Comparison of ENCODE assay signal across 15 mouse cellular contexts in genomic region chr5:25367126-25367525, GRCm38 (mm10).
"Had no signal": no experiment of that assay in that cellular context is flagged by ENCODE, and none has a peak within 500 bp of the region (broad histone marks: within the 10 kb centered on the region; RNA-seq: fewer than 3 reads in every experiment).

No protein-coding gene starts in this region.

- H3K9ac ChIP-seq: liver, postnatal 0 days; lung, embryonic 15.5 days; midbrain, embryonic 13.5 days; midbrain, embryonic 15.5 days; neural tube, embryonic 12.5 days had no signal

- H3K36me3 ChIP-seq: lung, embryonic 15.5 days had no signal

- H3K9me3 ChIP-seq: lung, embryonic 15.5 days; midbrain, embryonic 13.5 days; midbrain, embryonic 15.5 days; neural tube, embryonic 12.5 days had no signal

- H3K4me1 ChIP-seq: lung, embryonic 15.5 days; midbrain, embryonic 13.5 days; midbrain, embryonic 15.5 days; neural tube, embryonic 12.5 days had no signal

- H3K27ac ChIP-seq: lung, embryonic 15.5 days; macrophage; midbrain, embryonic 13.5 days; midbrain, embryonic 15.5 days; neural tube, embryonic 12.5 days had no signal

- H3K27me3 ChIP-seq: lung, embryonic 15.5 days; midbrain, embryonic 13.5 days; midbrain, embryonic 15.5 days; neural tube, embryonic 12.5 days had no signal

- H3K4me3 ChIP-seq: lung, embryonic 15.5 days; midbrain, embryonic 13.5 days; midbrain, embryonic 15.5 days; neural tube, embryonic 12.5 days had no signal

- ATAC-seq: liver, postnatal 0 days; lung, postnatal 0 days; midbrain, embryonic 13.5 days; midbrain, embryonic 15.5 days had no signal

- H3K4me2 ChIP-seq: lung, embryonic 15.5 days; midbrain, embryonic 11.5 days; midbrain, embryonic 13.5 days; midbrain, embryonic 15.5 days; neural tube, embryonic 12.5 days had no signal

- DNase-seq: liver, postnatal 0 days; lung, adult 2 months; lung, postnatal 14 days; lung, postnatal 36 days; right cerebral cortex, postnatal 14 days; thymus, adult 18-20 months; thymus, postnatal 14 days; thymus, postnatal 36 days had no signal
